Mouse (Mus musculus) frontal cortex, adult (tissue): ENCODE measurements at regions not wholly inside any gene's neighbourhood (a gene's known extent, or its start where the extent isn't known, plus 50 kb on each side); places are given as distances from the start of the nearest gene placed in this dataset.

ENCODE experiments used
- ATAC-seq: cut with Nextera tagmentation; 2 replicates; pipeline ENCODE4 v1.9.2; 2017; ENCODE audit warnings: mild to moderate bottlenecking, moderate library complexity, mixed read lengths; ENCODE audit not compliant: low TSS enrichment

GRCm38 (mm10) chr5:67155582-67155981, 56.5 kb upstream of the Phox2b start:
- ATAC-seq, result no peak

GRCm38 (mm10) chr5:67156911-67157310, 57.8 kb upstream of the Phox2b start:
- no peak for ATAC-seq

- no peak for ATAC-seq
These were observed 77.7 kb upstream of the Phox2b start for GRCm38 (mm10) chr5:67176827-67177226.

GRCm38 (mm10) chr5:67179221-67179620, 80.1 kb upstream of the Phox2b start:
- ATAC-seq, result no peak

- ATAC-seq, result peak; percentile 85
These were observed 70.9 kb upstream of the Tmem33 start for GRCm38 (mm10) chr5:67189376-67189901.

- no peak for ATAC-seq
These were observed 66.3 kb upstream of the Tmem33 start for GRCm38 (mm10) chr5:67194065-67194464.

GRCm38 (mm10) chr5:67205083-67205738, 55.2 kb upstream of the Tmem33 start:
- ATAC-seq, result no peak
